Mouse (Mus musculus) stomach, embryonic 14.5 days (tissue): Measurements from ENCODE around the gene Rcl1. TPM values are rescaled to one million over a fixed set of nuclear protein-coding genes. Genes with fewer than 3 reads are reported as not detected.

Experiments used
- microRNA counts: library from miRNA; unstranded; fragments of <30 nt; microRNA quantifications from one replicate; lab custom pipeline; 2016
- microRNA-seq: library from miRNA; unstranded; fragments of <30 nt; microRNA quantifications from one replicate; pipeline ENCODE4, GENCODE M21; 2016
- polyA plus RNA-seq: library from polyadenylated mRNA; unstranded; fragments of >200 nt; fragmentation: Nextera tagmentation; extraction: Ambion mirVana; gene quantifications from 2 replicates; pipeline ENCODE4 v1.2.1, GENCODE M21; 2014

Gene Rcl1
- polyA plus RNA-seq, 1 experiment from 2014 or later = 50.7 TPM

MicroRNAs encoded within 50 kb of the gene (microRNA counts, 519-probe panel; counts per million panel counts)
- microRNA mmu-miR-101b (lab: Ali Mortazavi, UCI) = 3,211 counts per million, percentile 60 among the panel's probes with 10 or more counts

Small RNA genes within 50 kb of the gene (microRNA-seq; reads per million reads assigned to microRNA genes)
- gene Mir101b = 2,279 reads per million, percentile 82 among the genes with 10 or more reads in this experiment

Other genes with a start within 250 kb of the Rcl1 start
- 10.3 and 14.1 TPM in 2 replicates for gene Plpp6, start 137.4 kb upstream of the Rcl1 start, polyA plus RNA-seq
- gene 4430402I18Rik, start 133.6 kb upstream of the Rcl1 start, polyA plus RNA-seq = 0.27 and 0.90 TPM in 2 replicates
- 51.2 and 51.6 TPM in 2 replicates for gene Cdc37l1, start 111.0 kb upstream of the Rcl1 start, polyA plus RNA-seq
- gene Ak3, start 53.4 kb upstream of the Rcl1 start, polyA plus RNA-seq = 85.1 and 97.2 TPM in 2 replicates
- 11.2 and 13.1 TPM in 2 replicates for gene Jak2, start 150.5 kb downstream of the Rcl1 start, polyA plus RNA-seq
- 4.1 and 5.6 TPM in 2 replicates for gene Insl6, start 224.0 kb downstream of the Rcl1 start, polyA plus RNA-seq
- gene Rln1, start 233.3 kb downstream of the Rcl1 start, polyA plus RNA-seq = not detected in 2 replicates